Mouse (Mus musculus) kidney, postnatal 0 days (tissue): ENCODE measurements at regions not wholly inside any gene's neighbourhood (a gene's known extent, or its start where the extent isn't known, plus 50 kb on each side); places are given as distances from the start of the nearest gene placed in this dataset.

Source experiments
- ATAC-seq: fragments of 200-750 bp; cut with Nextera tagmentation; replicated peaks from 2 replicates; pipeline ENCODE4 v1.8.0; 2017; ENCODE audit warnings: low read depth, moderate number of reproducible peaks, moderate TSS enrichment, moderate library complexity; ENCODE audit not compliant: low FRiP score
- DNase-seq: peaks from one replicate; pipeline ENCODE4 v3.0.0-alpha.2; 2016; ENCODE audit warnings: low spot score
- H3K27ac ChIP-seq: fragments of 300-500 bp; sonication (generic); 2 replicates; pipeline ENCODE4 v1.5.1; 2014; ENCODE audit warnings: mild to moderate bottlenecking
- H3K27me3 ChIP-seq: fragments of 300-500 bp; sonication (generic); 2 replicates; pipeline ENCODE4 v1.6.1; 2014; ENCODE audit warnings: low read length, mixed read lengths; ENCODE audit not compliant: insufficient read depth
- H3K36me3 ChIP-seq: fragments of 300-500 bp; sonication (generic); 2 replicates; pipeline ENCODE4 v1.6.1; 2014; ENCODE audit warnings: low read length, mixed read lengths; ENCODE audit not compliant: insufficient read depth
- H3K4me1 ChIP-seq: fragments of 300-500 bp; sonication (generic); replicated peaks from 2 replicates; pipeline ENCODE4 v1.6.1; 2014; ENCODE audit warnings: antibody characterized with exemption, low read length, mixed read lengths; ENCODE audit not compliant: insufficient read depth
- H3K4me2 ChIP-seq: fragments of 300-500 bp; sonication (generic); 2 replicates; pipeline ENCODE4 v1.6.1; 2014; ENCODE audit warnings: mild to moderate bottlenecking, low read length, moderate library complexity, mixed read lengths
- H3K4me3 ChIP-seq: fragments of 300-500 bp; sonication (generic); replicated peaks from 2 replicates; pipeline ENCODE4 v1.5.1; 2014; ENCODE audit warnings: low read depth, low read length
- H3K9ac ChIP-seq: fragments of 300-500 bp; sonication (generic); 2 replicates; pipeline ENCODE4 v1.6.1; 2014; ENCODE audit warnings: low read depth, low read length
- H3K9me3 ChIP-seq: fragments of 300-500 bp; sonication (generic); replicated peaks from 2 replicates; pipeline ENCODE4 v1.6.1; 2016; ENCODE audit warnings: low read length, inconsistent platforms, mixed read lengths
- CTCF ChIP-seq: IDR thresholded peaks from 2 replicates; pipeline ENCODE4 v1.5.1; 2016; ENCODE audit warnings: antibody characterized with exemption, low read depth, mild to moderate bottlenecking, moderate library complexity
- WGBS: fragments of 180-500 bp; shearing (Covaris S2); extraction: QIAGEN DNeasy Blood & Tissue Kit; methylation state at CpG from one replicate; pipeline ENCODE4 v1.1.7; 2014; 5-methylcytosine and 5-hydroxymethylcytosine counted together

DNA sequence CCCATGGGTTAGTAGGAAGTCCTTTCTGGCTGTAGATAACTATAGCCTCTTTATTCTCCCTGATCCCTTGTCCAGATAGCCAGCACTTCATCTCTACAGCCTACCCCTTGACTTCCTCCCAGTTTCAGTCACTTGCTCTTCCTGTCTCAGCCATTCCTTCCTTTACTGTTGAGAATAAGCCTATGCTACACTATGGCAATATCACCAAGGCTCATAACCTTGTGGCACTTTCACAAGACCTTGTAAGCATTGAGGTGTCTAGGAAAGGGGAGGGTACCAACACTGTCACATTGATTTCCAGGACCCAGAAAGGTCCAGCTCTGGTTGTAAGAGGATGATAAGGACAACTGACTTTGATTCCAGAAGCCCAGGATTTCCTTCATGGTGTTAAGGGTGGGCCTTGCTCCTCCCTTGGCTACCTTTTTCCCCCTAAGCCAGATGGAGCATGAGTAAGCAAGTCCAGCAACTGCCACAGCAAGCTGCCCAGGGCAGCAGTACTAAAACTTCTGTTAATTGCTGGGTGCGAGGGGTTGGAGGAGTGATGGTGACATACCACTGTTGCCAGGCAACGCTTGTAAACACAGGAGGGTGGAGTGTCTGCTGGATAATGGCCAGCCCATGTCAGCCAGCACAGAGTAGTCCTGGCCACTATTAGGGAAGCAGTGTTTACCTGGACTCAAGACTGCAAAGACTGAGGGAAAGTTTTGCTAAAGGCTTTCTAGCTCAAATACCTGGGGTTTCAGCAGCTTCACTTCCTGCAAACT lies 75.7 kb downstream of the Ankrd16 start:
- peak; percentile 48 for DNase-seq
- 22% methylated on average over 2 of the region's 2 CpGs for WGBS
- no peaks in the 10 kb centered on the region for H3K36me3 ChIP-seq

DNA sequence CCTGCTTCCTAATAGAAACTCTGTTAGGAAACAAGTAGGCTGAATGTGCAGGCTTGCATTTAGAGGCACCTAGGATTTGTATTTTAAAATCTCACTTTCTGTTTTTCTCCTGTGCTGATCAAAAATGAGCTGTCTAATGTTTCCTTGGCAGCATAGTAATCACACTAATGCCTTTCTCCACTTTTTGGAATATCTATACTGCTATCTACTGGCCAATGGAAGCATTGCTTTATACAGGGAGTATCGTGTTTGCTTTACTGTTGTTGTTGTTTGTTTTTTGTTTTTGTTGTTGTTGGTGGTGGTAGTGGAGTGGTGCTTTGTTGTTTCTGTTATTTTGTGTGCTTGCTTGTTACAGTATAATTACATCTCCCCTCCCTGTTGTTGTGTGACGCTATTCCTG lies 92.3 kb downstream of the Ankrd16 start:
- no peak for ATAC-seq
- H3K4me1 ChIP-seq: no peaks in the 10 kb centered on the region
- WGBS: 34% methylated on average over 2 of the region's 2 CpGs
- H3K9ac ChIP-seq: no peak overlapping the region
- H3K36me3 ChIP-seq: no peaks in the 10 kb centered on the region
- no peak overlapping the region for H3K4me2 ChIP-seq
- H3K27ac ChIP-seq: no peak overlapping the region
- H3K27me3 ChIP-seq: no peaks in the 10 kb centered on the region
- peak; percentile 19 for DNase-seq
- TF ChIP-seq CTCF: peak; percentile 65
- no peaks in the 10 kb centered on the region for H3K9me3 ChIP-seq
- H3K4me3 ChIP-seq: no peak overlapping the region

More for the DNA sequence above, 75.7 kb downstream of the Ankrd16 start:
- Histone ChIP-seq H3K9me3 (no peaks in the 10 kb centered on the region), H3K4me1 (no peaks in the 10 kb centered on the region), H3K27me3 (no peaks in the 10 kb centered on the region), H3K27ac (no peak overlapping the region), H3K4me3 (no peak overlapping the region), H3K4me2 (no peak overlapping the region), H3K9ac (no peak overlapping the region)
- peak; percentile 88 for ATAC-seq
- no peak for TF ChIP-seq CTCF

DNA sequence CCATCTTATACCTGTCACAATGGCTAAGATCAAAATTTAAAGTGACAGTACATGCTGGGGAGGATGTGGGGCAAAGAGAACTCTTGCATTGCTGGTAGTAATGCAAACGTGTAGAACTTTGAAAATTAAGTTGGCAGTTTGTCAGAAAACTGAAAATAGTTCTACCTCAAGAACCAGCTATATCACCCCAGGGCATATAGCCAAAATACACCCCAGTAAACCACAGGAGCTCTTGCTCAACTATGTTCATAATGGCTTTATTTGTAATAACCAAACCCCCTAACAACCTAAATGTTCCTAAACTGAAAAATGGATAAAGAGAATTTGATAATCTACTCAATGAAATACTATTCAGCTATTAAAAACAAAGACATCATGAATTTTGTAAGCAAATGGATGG lies 102.3 kb downstream of the Ankrd16 start:
- no peak overlapping the region for H3K4me3 ChIP-seq
- no peaks in the 10 kb centered on the region for H3K36me3 ChIP-seq
- H3K27me3 ChIP-seq: no peaks in the 10 kb centered on the region
- H3K27ac ChIP-seq: no peak overlapping the region
- TF ChIP-seq CTCF: no peak
- H3K9ac ChIP-seq: no peak overlapping the region
- 38% methylated on average over 1 of the region's 1 CpGs for WGBS
- ATAC-seq (no peak), DNase-seq (no peak)
- H3K9me3 ChIP-seq: no peaks in the 10 kb centered on the region
- no peaks in the 10 kb centered on the region for H3K4me1 ChIP-seq
- no peak overlapping the region for H3K4me2 ChIP-seq

DNA sequence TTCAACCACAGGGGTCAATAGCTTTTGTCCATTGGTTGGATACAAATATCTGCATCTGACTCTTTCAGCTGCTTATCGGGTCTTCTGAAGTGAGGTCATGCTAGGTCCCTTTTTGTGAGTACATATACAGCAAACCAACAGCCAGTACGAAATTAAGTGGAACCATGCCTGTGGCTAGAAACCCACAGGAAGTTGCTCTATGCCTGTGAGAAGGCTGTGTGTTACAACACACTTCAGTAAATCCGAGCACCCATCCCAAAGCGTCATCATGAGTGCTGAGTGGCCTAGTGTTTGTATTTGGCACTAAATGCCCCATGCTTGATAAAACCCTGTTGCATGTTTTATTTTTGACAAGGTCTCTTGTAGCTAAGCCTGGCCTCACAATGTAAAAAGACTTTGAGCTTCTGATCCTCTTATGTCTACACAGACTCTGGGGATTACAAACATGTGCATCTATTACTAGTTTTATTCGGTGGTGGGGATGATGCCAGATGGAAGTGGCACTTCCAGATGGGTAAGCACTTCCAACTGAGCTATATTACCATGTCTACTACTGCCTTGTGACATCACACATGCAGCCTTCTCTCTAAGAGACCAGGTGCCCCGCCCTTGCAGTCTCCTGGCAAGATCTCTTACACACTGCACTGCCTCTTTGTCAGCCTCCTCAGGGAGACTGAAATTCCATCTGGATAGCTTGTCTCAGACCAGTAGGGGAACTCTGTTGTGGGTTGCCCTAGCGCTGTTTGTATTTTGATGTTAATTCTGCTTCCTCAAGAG lies 117.3 kb downstream of the Ankrd16 start:
- Histone ChIP-seq H3K27me3 (no peaks in the 10 kb centered on the region), H3K4me3 (no peak overlapping the region), H3K9me3 (no peaks in the 10 kb centered on the region), H3K4me2 (no peak overlapping the region), H3K4me1 (no peaks in the 10 kb centered on the region), H3K36me3 (no peaks in the 10 kb centered on the region), H3K9ac (no peak overlapping the region), H3K27ac (no peak overlapping the region)
- DNase-seq (no peak), ATAC-seq (no peak)
- WGBS: 81% methylated on average over 7 of the region's 7 CpGs
- no peak for TF ChIP-seq CTCF

DNA sequence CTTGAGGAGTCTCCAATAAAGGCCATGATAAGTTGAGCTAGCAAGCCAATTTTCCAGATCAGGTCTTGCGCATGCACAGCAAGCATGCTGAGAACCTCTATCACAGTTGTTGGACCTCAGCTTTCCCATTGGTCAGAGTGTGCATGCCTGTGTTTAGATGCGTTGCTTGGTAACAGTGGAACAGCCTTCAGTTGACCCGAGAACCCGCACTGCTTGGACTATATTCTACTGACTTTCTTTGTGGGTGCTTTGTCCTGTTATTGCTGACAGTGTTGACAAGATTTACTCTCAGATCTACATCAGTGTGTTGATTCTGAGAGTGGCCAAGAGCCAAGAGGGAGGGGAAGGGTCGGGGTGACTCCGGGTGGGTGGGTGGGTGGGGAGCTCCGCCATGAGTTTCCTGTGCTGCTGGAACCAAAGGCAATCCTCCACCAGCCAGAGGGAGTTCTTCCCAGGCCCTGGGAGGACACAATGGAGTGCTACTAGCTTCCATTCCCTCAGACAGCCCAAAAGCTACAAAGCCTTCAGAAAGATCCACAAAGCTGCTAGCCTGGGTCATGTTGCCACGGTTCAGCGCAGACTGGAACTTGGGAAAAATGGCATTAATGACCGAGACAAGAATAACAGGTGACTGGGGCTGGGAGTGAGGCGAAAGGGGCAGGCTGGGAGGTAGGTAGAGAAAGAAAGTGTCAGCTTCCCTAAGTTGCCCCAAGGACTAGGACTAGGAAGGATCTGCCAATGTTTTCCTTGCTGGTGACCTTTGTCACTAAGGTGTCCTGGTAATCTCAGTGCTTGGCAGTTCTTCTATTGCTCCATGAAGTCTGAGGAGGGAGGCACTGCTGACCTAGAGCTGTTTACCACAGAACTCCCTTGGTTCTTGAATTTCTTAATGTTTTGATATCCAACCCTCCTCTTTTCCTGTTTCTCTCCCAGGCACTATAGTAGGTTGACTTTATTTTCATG lies 122.3 kb downstream of the Ankrd16 start:
- H3K4me2 ChIP-seq: no peak overlapping the region
- H3K4me1 ChIP-seq: no peaks in the 10 kb centered on the region
- H3K4me3 ChIP-seq: no peak overlapping the region
- TF ChIP-seq CTCF: no peak
- WGBS: 32% methylated on average over 11 of the region's 11 CpGs
- H3K27ac ChIP-seq: no peak overlapping the region; the same call in 1 of the 2 replicates
- DNase-seq (peak; percentile 68), ATAC-seq (peak; percentile 79)
- no peaks in the 10 kb centered on the region for H3K36me3 ChIP-seq
- no peaks in the 10 kb centered on the region for H3K27me3 ChIP-seq
- no peak overlapping the region for H3K9ac ChIP-seq
- H3K9me3 ChIP-seq: no peaks in the 10 kb centered on the region

DNA sequence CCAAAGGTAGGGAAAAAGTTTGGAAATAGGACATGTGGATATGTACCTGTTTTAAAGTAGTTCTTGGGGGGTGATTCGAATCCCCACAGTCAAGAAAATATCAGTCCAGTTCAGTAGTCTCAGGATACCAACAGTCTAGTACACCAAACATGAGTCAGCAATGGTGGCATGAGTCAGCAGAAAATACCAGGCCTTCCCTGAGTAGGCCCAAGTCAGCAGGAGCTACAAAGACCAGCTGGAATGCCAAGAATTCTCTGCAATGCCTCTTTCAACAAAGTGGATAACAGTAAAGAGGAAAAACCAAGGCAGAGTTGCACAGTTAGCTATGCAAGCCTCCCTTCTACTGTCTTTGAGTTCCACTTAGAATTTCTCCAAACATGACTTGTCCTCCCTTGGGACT lies 137.1 kb downstream of the Ankrd16 start:
- Histone ChIP-seq H3K4me3 (no peak overlapping the region), H3K36me3 (no peaks in the 10 kb centered on the region), H3K9ac (no peak overlapping the region), H3K27ac (no peak overlapping the region), H3K9me3 (no peaks in the 10 kb centered on the region), H3K4me1 (no peaks in the 10 kb centered on the region), H3K27me3 (no peaks in the 10 kb centered on the region), H3K4me2 (no peak overlapping the region)
- DNase-seq (peak; percentile 5), ATAC-seq (no peak; the same call in 1 of the 2 replicates)
- TF ChIP-seq CTCF: no peak
- 74% methylated on average over 1 of the region's 1 CpGs for WGBS
